Mouse (Mus musculus) C2C12 (cell line): ENCODE results near the gene Myh11.

Experiments used
- CTCF ChIP-seq: IDR thresholded peaks from one replicate; pipeline ENCODE4 v1.5.1; 2011; ENCODE audit not compliant: control insufficient read depth, insufficient read depth, insufficient read length
- USF1 ChIP-seq: IDR thresholded peaks from one replicate; pipeline ENCODE4 v1.6.1; 2011; ENCODE audit warnings: low read depth, mild to moderate bottlenecking, control low read depth, moderate library complexity

GRCm38 (mm10) chr16:14182360-14182759, 108.8 kb downstream of the Myh11 start:
- TF ChIP-seq USF1 (no peak), CTCF (no peak)
